Mouse (Mus musculus) ES-E14 (cell line): ENCODE results near the gene Ccdc151. TPM values are rescaled to one million over a fixed set of nuclear protein-coding genes. Genes with fewer than 3 reads are reported as not detected.

Experiments
- DNase-seq: peaks from one replicate; pipeline ENCODE4 v3.0.0-alpha.2; 2013; ENCODE audit warnings: low read depth, low spot score
- H3K27ac ChIP-seq: 2 replicates; pipeline ENCODE4 v1.5.1; 2012; ENCODE audit warnings: low read depth, mild to moderate bottlenecking, low read length, moderate library complexity, mixed read lengths; ENCODE audit not compliant: poor library complexity, insufficient read depth, severe bottlenecking
- H3K36me3 ChIP-seq: 2 replicates; pipeline ENCODE4 v1.6.1; 2012; ENCODE audit warnings: mild to moderate bottlenecking, low read length, moderate library complexity, mixed read lengths; ENCODE audit not compliant: control insufficient read depth, poor library complexity, insufficient read depth, severe bottlenecking
- H3K4me1 ChIP-seq, 2 experiments: fragments of 150-350 bp in 1 of 2; sonication (generic) in 1 of 2; 2 replicates each; pipeline ENCODE4 v1.6.1; 2012; ENCODE audit warnings: low read length in 2 of 2, mild to moderate bottlenecking in 1 of 2, mixed read lengths in 1 of 2; ENCODE audit not compliant: control insufficient read depth in 2 of 2, insufficient read depth in 2 of 2, poor library complexity in 1 of 2
- H3K4me3 ChIP-seq, 2 experiments: fragments of 150-350 bp in 1 of 2; sonication (generic) in 1 of 2; 2 replicates each; pipeline ENCODE4 v1.5.1; 2012; ENCODE audit warnings: low read length in 2 of 2, low read depth in 1 of 2, mild to moderate bottlenecking in 1 of 2, mixed read lengths in 1 of 2; ENCODE audit not compliant: insufficient read depth in 1 of 2, poor library complexity in 1 of 2, severe bottlenecking in 1 of 2
- H3K9ac ChIP-seq: 2 replicates; pipeline ENCODE4 v1.6.1; 2012; ENCODE audit warnings: low read depth, mild to moderate bottlenecking, low read length, mixed read lengths; ENCODE audit not compliant: poor library complexity, insufficient read depth, severe bottlenecking
- H3K9me3 ChIP-seq: fragments of 150-350 bp; sonication (generic); 2 replicates; pipeline ENCODE4 v1.6.1; 2012; ENCODE audit warnings: low read depth, mild to moderate bottlenecking, low read length; ENCODE audit not compliant: control insufficient read depth, insufficient read depth
- CHD2 ChIP-seq: IDR thresholded peaks from 2 replicates; pipeline ENCODE4 v1.6.1; 2014; ENCODE audit warnings: mild to moderate bottlenecking, low read depth, low read length, inconsistent platforms
- HCFC1 ChIP-seq: IDR thresholded peaks from 2 replicates; pipeline ENCODE4 v1.6.1; 2012; ENCODE audit warnings: low read length, inconsistent platforms, borderline replicate concordance; ENCODE audit not compliant: insufficient read depth
- MAFK ChIP-seq: IDR thresholded peaks from 2 replicates; pipeline ENCODE4 v1.6.1; 2014; ENCODE audit warnings: mild to moderate bottlenecking, low read depth, low read length, inconsistent platforms; ENCODE audit not compliant: insufficient read depth
- ZC3H11A ChIP-seq: IDR thresholded peaks from 2 replicates; pipeline ENCODE4 v1.6.1; 2012; ENCODE audit warnings: low read depth, mild to moderate bottlenecking, inconsistent platforms, low read length, borderline replicate concordance
- ZNF384 ChIP-seq: IDR thresholded peaks from 2 replicates; pipeline ENCODE4 v1.6.1; 2012; ENCODE audit warnings: low read depth, low read length, inconsistent platforms
- in situ Hi-C, 2 experiments: fragments of 600-800 bp; cut with MboI; formaldehyde crosslinking; loops; one replicate each; pipeline ENCODE4 v1.15.1; 2025; ENCODE audit warnings: low sequenced_read_pairs in 2 of 2, inconsistent platforms in 1 of 2; ENCODE audit not compliant: unreplicated experiment in 2 of 2
- total RNA-seq: library from RNA; depleted of rRNA; stranded (reverse); fragments of 300-350 nt; gene quantifications from 2 replicates; pipeline ENCODE4 v1.2.3, GENCODE M21; 2012

Ccdc151 gene
- total RNA-seq, 1 experiment = 1.4 TPM

DNA sequence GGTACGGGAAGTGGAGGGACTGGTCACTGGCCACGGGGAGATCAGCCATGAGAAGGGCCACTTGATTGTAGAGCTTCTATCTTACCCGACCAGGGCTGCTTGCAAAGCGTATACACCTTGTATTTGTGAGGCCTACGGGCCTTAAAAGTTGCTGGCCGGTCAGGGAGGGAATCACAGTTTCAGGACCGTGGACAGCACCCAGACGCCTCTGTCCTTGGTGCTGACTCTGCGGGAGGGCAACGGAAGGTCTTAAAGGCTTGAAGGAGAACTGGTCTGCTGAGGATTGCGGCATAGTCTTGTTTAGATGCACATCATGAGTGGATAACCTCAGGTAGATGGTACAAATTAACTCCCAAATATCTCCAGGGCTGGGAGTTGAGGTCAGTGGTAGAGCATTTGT lies 52.1 kb downstream of the Ccdc151 start:
- Histone ChIP-seq H3K27ac (no peak overlapping the region), H3K4me3 (no peak overlapping the region), H3K9me3 (no peaks in the 10 kb centered on the region), H3K4me1 (peaks cover 0 to 12% of the 10 kb centered on the region in 2 experiments; a peak in 1 of 4 replicates), H3K9ac (no peak overlapping the region), H3K36me3 (no peaks in the 10 kb centered on the region)
- in situ Hi-C loops = no loop called here
- TF ChIP-seq HCFC1 (no peak), ZC3H11A (no peak), MAFK (no peak), CHD2 (no peak), ZNF384 (no peak)
- no peak for DNase-seq

DNA sequence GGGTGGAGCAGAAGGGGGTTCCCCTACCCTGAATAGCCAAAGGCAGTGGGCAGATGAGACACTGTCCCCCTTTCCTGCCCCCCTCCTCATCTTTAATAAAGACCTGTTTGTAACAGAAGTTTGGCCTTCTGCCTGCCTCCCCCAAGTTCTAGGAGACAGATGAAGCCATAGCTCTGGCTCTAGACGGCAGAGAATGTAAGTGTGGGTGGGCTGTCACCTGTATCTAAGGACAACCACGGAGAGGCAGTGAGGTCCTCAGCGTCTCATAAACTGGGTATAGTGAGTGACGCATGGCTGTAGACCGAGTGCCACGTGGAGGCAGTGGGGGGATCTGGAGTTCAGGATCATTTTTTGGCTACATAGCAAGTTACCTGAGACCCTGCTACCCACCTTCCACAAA lies 53.6 kb downstream of the Ccdc151 start:
- Histone ChIP-seq H3K27ac (no peak overlapping the region), H3K9ac (no peak overlapping the region), H3K9me3 (no peaks in the 10 kb centered on the region), H3K36me3 (no peaks in the 10 kb centered on the region), H3K4me3 (no peak overlapping the region), H3K4me1 (peaks cover 0 to 15% of the 10 kb centered on the region in 2 experiments; a peak in 2 of 4 replicates)
- no peak for DNase-seq
- in situ Hi-C loops = no loop called here
- TF ChIP-seq HCFC1 = no peak
- TF ChIP-seq ZC3H11A = no peak
- TF ChIP-seq CHD2 = no peak
- TF ChIP-seq ZNF384 = no peak
- TF ChIP-seq MAFK = no peak

DNA sequence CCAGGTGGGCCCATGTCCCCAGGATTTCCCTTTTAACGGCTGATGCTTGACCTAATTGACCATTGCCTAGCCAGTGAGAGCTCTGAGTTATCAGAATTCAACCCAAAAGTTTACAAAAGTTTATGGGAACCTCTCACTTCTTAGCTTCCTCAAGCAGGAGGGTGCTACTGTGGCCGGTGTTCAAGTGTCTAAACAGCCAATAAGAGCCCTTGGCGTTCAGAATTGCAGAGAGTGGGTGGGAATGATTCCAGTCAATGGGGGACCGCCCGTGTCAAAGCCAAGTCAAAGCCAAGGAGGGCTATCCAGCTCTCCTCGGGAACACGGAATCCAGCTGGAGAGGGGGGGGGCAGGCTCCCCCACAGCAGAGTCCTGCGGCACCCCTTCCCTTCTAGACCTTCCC lies 54.3 kb downstream of the Ccdc151 start:
- in situ Hi-C loops = no loop called here
- Histone ChIP-seq H3K36me3 (no peaks in the 10 kb centered on the region), H3K4me3 (no peak overlapping the region), H3K27ac (no peak overlapping the region), H3K9ac (no peak overlapping the region), H3K9me3 (no peaks in the 10 kb centered on the region), H3K4me1 (peaks cover 0 to 20% of the 10 kb centered on the region in 2 experiments; a peak in 2 of 4 replicates)
- no peak for DNase-seq
- TF ChIP-seq ZNF384 = no peak
- TF ChIP-seq CHD2 = no peak
- TF ChIP-seq ZC3H11A = no peak

DNA sequence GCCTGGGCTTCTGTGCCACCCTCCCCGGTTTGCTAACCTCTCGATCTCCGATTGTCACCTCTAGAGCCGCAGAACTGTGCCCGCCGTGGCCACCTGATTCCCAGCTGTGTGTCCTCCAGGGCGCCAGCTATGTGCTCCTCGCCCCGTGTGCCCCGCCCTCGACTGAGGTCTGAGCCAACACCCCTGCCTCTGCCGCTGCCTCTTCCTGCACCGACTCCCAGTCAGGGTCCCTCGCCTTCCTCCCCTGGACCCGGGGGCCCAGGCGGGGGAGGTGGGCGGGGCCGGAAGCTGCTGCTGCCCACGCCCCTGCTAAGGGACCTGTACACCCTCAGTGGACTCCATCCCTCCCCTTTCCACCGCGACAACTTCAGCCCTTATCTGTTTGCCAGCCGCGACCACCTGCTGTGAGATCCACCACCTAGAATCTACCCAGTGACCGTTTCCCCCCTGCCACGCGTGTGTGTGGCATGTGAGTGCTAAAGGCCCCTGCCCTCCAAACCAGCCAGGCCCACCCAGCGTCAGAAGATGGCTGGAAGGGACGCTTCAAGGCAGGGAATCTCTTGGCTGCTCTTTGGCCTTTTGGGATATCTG lies 54.8 kb downstream of the Ccdc151 start:
- in situ Hi-C loops = no loop called here
- peak overlapping the region; percentile 7 to 30; a peak in 2 of 4 replicates for H3K4me3 ChIP-seq
- H3K27ac ChIP-seq = no peak overlapping the region
- H3K4me1 ChIP-seq = peaks cover 0 to 21% of the 10 kb centered on the region in 2 experiments; a peak in 2 of 4 replicates
- no peaks in the 10 kb centered on the region for H3K9me3 ChIP-seq
- no peak for DNase-seq
- no peak for TF ChIP-seq MAFK
- no peak for TF ChIP-seq ZNF384
- TF ChIP-seq ZC3H11A = no peak
- TF ChIP-seq HCFC1 = no peak
- TF ChIP-seq CHD2 = no peak
- no peaks in the 10 kb centered on the region for H3K36me3 ChIP-seq
- no peak overlapping the region for H3K9ac ChIP-seq

DNA sequence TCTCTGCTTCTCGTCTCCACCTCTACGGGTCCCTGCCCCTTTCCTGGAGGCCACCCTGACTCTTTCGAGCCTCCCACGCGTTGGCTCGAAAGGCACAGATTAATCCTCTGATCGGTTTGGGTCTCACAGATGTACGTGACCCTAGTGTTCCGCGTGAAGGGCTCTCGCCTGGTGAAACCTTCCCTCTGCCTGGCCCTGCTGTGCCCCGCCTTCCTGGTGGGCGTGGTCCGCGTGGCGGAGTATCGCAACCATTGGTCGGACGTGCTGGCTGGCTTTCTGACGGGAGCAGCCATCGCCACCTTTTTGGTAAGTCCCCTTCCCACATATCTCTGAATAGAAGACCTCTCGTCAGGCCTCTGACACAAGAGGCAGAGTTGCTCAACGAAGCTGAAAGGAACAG lies 58.2 kb downstream of the Ccdc151 start:
- peak overlapping the region in 1 of 2 experiments; percentile 33; a peak in 1 of 4 replicates for H3K4me3 ChIP-seq
- H3K9ac ChIP-seq = no peak overlapping the region
- H3K4me1 ChIP-seq = peaks cover 0 to 21% of the 10 kb centered on the region in 2 experiments; a peak in 2 of 4 replicates
- in situ Hi-C loops = no loop called here
- TF ChIP-seq ZC3H11A (no peak), HCFC1 (no peak), MAFK (no peak), CHD2 (no peak), ZNF384 (no peak)
- no peak for DNase-seq
- H3K9me3 ChIP-seq = no peaks in the 10 kb centered on the region
- H3K27ac ChIP-seq = no peak overlapping the region
- no peaks in the 10 kb centered on the region for H3K36me3 ChIP-seq
